Mouse (Mus musculus) erythroblast, adult 5-6 weeks (primary cell): Measurements from ENCODE around the gene Dcps. TPM values are rescaled to one million over a fixed set of nuclear protein-coding genes. Genes with fewer than 3 reads are reported as not detected.
"Not testable (repeated sequence)": the region's sequence is repeated elsewhere in the genome, so short reads cannot be mapped to it uniquely, and the experiment has no call there.

Source experiments
- ATAC-seq: replicated peaks from 2 replicates; pipeline ENCODE4 v1.8.0; 2016; ENCODE audit warnings: moderate number of reproducible peaks, mild to moderate bottlenecking, moderate TSS enrichment, inconsistent platforms; ENCODE audit not compliant: poor library complexity, low FRiP score, severe bottlenecking
- total RNA-seq, 2 experiments: library from RNA; stranded (forward) in 1 of 2; stranded (reverse) in 1 of 2; fragments of 150-400 nt in 1 of 2; fragments of 200-764, 138-1000 nt in 1 of 2; gene quantifications; 2 replicates each; pipeline versions ENCODE4 v1.2.3 to v1.2.4; 2015 to 2017; ENCODE audit warnings: low replicate concordance in 2 of 2

Gene Dcps
- total RNA-seq, 2 experiments from 2014 or later: 7.5 to 8.3 TPM

GRCm38 (mm10) chr9:35183359-35183758, 7.5 kb upstream of the Dcps start:
- no peak for ATAC-seq

- no peak for ATAC-seq
Observed at GRCm38 (mm10) chr9:35182832-35183231, 7.0 kb upstream of the Dcps start.

- ATAC-seq: peak; percentile 50
Observed at GRCm38 (mm10) chr9:35176124-35176659, 331 bp upstream of the Dcps start.

GRCm38 (mm10) chr9:35173331-35173730, 2.5 kb downstream of the Dcps start:
- no peak for ATAC-seq

GRCm38 (mm10) chr9:35170071-35170470, 5.8 kb downstream of the Dcps start:
- ATAC-seq: no peak

GRCm38 (mm10) chr9:35166798-35167635, 8.8 kb downstream of the Dcps start:
- no peak for ATAC-seq

- ATAC-seq: peak; percentile 67
Observed at GRCm38 (mm10) chr9:35166144-35166797, 9.6 kb downstream of the Dcps start.

- no peak for ATAC-seq
Observed at GRCm38 (mm10) chr9:35164142-35164874, 11.6 kb downstream of the Dcps start.

GRCm38 (mm10) chr9:35163011-35163690, 12.7 kb downstream of the Dcps start:
- ATAC-seq: no peak

GRCm38 (mm10) chr9:35161721-35162120, 14.1 kb downstream of the Dcps start:
- ATAC-seq: no peak

- no peak for ATAC-seq
Observed at GRCm38 (mm10) chr9:35160662-35161061, 15.2 kb downstream of the Dcps start.

- no peak for ATAC-seq
Observed at GRCm38 (mm10) chr9:35158477-35158876, 17.4 kb downstream of the Dcps start.

GRCm38 (mm10) chr9:35156862-35157261, 19.0 kb downstream of the Dcps start:
- ATAC-seq: no peak

GRCm38 (mm10) chr9:35156002-35156710, 19.7 kb downstream of the Dcps start:
- no peak for ATAC-seq

- ATAC-seq: no peak
Observed at GRCm38 (mm10) chr9:35152923-35153322, 22.9 kb downstream of the Dcps start.

GRCm38 (mm10) chr9:35148822-35149221, 27.0 kb downstream of the Dcps start:
- ATAC-seq: not testable (repeated sequence)

GRCm38 (mm10) chr9:35147261-35147660, 28.6 kb downstream of the Dcps start:
- ATAC-seq: not testable (repeated sequence)

- no peak for ATAC-seq
Observed at GRCm38 (mm10) chr9:35145829-35146228, 30.0 kb downstream of the Dcps start.

GRCm38 (mm10) chr9:35145118-35145517, 30.7 kb downstream of the Dcps start:
- no peak for ATAC-seq
